Mouse (Mus musculus) gastrocnemius, adult 8-10 months (tissue): ENCODE measurements around the gene Defb9. TPM values are rescaled to one million over a fixed set of nuclear protein-coding genes. Genes with fewer than 3 reads are reported as not detected.
"Not testable (repeated sequence)": the region's sequence is repeated elsewhere in the genome, so short reads cannot be mapped to it uniquely, and the experiment has no call there.

ENCODE experiments used
- DNase-seq, 2 experiments: peaks; one replicate each; pipeline ENCODE4 v3.0.0; 2022; ENCODE audit warnings: low spot score in 2 of 2
- total RNA-seq, 4 experiments: library from RNA; stranded (reverse); gene quantifications; 2 replicates each; pipeline ENCODE4 v1.2.4; 2022

Gene Defb9
- total RNA-seq: not detected

DNA sequence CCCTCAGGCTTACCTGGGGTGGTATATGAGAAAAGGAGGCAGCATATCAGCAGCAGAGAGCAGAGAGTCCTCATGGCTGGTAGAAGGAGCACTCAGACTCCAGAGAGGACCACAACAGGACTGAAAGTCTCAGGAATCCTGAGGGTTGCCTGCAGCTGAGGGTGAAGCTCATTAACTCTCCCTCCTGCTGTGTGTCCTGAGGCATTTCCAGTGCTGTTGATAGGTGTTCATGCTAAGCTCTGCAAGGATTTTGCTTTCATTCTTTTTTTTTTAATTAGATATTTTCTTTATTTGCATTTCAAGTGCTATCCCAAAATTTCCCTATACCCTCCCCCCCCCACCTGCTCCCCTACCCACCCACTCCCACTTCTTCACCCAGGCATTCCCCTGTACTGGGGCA, at the start of gene Defb9:
Gene Defb9, minus strand, starts transcription at position 101 of the 400 bp plus-strand sequence.
- not testable (repeated sequence) for DNase-seq

DNA sequence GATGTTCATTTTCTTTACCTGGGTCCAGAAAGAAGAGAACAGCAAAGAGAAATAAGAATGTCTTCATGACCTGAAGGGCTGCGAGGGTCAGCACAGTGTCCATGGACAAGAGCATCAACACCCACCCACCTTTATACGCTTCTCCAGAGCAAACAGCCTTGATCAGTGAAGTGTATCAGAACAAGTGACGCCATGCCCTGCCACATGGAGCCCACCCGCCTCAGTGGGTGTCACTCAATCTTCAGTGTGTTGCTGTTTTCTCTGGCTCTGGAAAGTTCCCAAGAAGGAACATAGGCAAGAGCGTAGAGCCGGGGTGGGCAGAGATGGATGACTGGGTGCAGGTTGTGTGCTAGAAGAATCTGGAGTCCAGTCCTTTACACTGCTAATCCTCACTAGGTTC, 47.4 kb upstream of the Defb9 start, which contains the start of gene Defb15:
Gene Defb15, minus strand, starts transcription at position 101 of the 400 bp plus-strand sequence.
- DNase-seq: no peak

DNA sequence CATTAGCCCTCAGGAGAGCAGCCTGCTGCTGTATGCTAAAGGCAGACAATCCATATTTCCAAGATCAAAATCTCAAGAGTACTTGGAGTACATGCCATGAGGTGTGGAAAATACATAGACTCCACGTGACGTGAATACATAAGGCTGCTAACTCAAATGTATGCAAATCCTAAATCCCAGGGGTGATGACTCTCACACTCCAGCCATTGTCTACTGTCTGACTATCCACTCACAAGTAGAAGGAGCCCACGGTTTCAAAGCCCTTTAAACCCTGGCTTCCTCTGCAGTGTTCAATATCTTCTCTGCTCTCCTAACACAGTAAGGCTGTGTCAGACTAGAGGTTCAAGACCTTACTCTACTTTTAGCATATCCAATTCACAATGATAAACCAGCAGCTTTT, 45.5 kb upstream of the Defb9 start:
- not testable (repeated sequence) for DNase-seq

DNA sequence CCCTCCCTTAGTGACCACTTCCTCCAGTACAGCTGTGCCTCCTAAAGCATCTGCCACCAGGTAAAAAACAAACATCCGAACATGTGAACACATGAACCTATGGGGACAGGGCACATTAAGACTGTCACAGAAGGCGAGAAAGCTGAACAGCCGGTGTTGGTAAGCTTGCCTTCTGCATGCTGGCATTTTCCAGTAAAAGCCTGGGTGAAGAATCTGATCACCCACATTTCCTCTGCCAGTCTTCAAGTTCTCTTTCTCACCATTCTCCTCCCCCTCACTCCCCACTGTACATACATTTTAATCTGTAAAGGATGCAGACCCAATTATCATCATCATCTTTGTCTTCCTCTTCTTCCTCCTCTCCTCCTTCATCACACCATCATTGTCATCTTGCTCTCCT, 30.4 kb upstream of the Defb9 start:
- no peak for DNase-seq

DNA sequence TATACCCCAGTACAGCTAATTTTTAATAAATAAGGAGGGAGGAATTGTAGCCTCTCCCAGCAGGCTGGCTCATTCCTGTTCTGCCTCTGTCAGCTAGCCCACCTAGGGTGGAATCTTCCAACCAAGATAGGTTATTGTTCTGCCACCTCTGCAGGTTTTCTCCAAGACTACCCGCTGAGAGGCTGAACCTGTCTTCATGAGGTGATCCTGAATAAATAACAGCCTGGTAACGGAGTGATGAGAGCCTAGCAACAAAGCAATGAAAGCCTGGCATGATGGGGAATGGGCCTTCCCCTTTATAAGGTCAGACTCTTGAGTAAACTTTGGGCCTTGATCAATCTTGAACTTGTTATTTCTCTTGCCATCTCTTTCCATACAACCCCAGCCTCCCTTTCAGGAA, 27.3 kb upstream of the Defb9 start:
- DNase-seq: no peak

DNA sequence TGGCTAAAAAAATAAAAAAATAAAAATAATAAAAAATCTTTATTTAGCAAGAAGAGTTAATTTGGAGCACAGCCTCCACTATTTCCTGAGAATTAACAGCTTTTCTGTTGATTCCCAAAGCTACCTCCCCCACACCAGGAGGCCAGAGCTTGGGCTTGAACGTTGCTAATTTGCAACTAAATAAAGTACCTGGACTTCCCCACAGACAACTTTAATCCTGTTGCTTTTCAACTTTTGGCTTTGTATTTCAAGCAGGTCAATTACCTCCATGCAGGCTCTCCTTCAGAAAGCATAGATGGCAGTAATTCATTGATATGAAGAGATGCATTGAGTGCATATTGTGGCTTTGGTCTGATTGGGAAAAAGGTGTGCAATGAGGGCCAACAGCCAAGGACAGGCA, 26.7 kb upstream of the Defb9 start:
- no peak for DNase-seq

DNA sequence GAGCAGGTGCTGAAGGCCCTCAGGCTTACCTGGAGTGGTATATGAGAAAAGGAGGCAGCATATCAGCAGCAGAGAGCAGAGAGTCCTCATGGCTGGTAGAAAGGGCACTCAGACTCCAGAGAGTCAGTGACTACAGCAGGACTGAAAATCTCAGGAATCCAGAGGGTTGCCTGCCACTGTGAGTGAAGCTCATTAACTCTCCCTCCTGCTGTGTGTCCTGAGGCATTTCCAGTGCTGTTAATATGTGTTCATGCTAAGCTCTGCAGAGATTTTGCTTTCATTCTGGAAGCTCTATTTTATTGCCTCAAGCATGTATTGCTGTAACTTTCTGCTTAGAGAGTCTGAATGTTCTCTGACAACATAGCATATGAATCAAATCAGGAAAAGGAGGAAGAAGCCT, 21.1 kb upstream of the Defb9 start, which contains the start of gene Defb11:
Gene Defb11, minus strand, starts transcription at position 123 of the 400 bp plus-strand sequence.
- DNase-seq: not testable (repeated sequence)

DNA sequence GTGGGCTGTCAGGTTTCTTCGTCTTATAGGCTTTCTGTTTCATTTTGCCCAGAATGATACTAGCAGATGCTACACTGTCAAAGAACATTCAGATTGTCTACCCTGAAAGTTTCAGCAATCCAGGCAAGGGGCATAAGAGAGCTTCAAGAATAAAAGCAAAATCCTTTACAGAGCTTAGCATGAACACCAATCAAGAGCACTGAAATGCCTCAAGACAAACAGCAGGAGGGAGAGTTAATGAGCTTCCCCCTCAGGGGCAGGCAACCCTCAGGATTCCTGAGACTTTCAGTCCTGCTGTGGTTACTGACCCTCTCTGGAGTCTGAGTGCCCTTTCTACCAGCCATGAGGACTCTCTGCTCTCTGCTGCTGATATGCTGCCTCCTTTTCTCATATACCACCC, 26.6 kb downstream of the Defb9 start, which contains the start of gene Defb10:
Gene Defb10, plus strand, starts transcription at position 316 of the 400 bp plus-strand sequence.
- DNase-seq: not testable (repeated sequence)

Other genes with a start within 250 kb of the Defb9 start
- not detected for gene Defa17, start 229.6 kb downstream of the Defb9 start, total RNA-seq
- not detected for gene Defa34, start 219.6 kb downstream of the Defb9 start, total RNA-seq
- gene AY761184, start 181.8 kb downstream of the Defb9 start, total RNA-seq: not detected
- not detected for gene Defa24, start 150.9 kb downstream of the Defb9 start, total RNA-seq
- gene Defb50, start 61.9 kb downstream of the Defb9 start, total RNA-seq: not detected
- not detected for gene Defb2, start 45.5 kb downstream of the Defb9 start, total RNA-seq
- not detected for gene Defb10, start 26.5 kb downstream of the Defb9 start, total RNA-seq
- gene Defb11, start 21.0 kb upstream of the Defb9 start, total RNA-seq: not detected
- gene Defb15, start 47.3 kb upstream of the Defb9 start, total RNA-seq: not detected
- not detected for gene Defb35, start 52.9 kb upstream of the Defb9 start, total RNA-seq
- gene Defb13, start 61.3 kb upstream of the Defb9 start, total RNA-seq: not detected
- not detected for gene Fam90a1a, start 73.3 kb upstream of the Defb9 start, total RNA-seq
- gene Ccdc70, start 84.4 kb upstream of the Defb9 start, total RNA-seq: not detected
- gene Atp7b, start 174.9 kb upstream of the Defb9 start, total RNA-seq: under 1 TPM in 1 of 4 experiments, not detected in 3; 0.05 TPM
- 1 to 10 TPM; 6.9 to 9.2 (median 7.9) TPM for gene Alg11, start 175.3 kb upstream of the Defb9 start, total RNA-seq
- under 1 TPM; 0.65 to 0.86 (median 0.70) TPM for gene Nek5, start 239.6 kb upstream of the Defb9 start, total RNA-seq